17 mouse cellular contexts compared by ENCODE assay signal in the genomic region with DNA sequence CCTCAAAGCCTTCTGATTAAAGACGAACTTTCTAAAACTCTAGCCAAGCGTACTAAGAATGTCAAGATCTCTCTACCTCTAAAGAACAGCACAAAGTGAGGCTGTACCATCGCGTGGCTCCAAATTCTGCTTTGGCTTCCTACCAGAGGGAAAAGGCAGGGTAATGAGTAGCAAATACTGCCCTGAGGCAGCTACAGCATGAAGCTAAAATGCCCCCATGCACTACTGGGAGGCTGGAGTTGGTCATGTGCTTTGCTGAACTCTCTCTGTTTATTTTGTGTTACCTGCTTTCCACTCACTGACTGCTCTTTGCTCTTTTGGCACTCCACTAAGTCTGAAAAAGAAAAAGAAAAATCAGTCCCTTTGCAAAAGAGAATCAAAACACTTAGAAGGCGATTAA.
DNase-seq lines count a peak whose midpoint lies in the region; ATAC-seq and TF ChIP-seq lines count a peak whose summit lies in the region.
"Had no signal": no experiment of that assay in that cellular context is flagged by ENCODE, and none has a peak within 500 bp of the region (broad histone marks: within the 10 kb centered on the region; RNA-seq: fewer than 3 reads in every experiment).

No protein-coding gene starts in this region.

- no peak for TF ChIP-seq CTCF in lung, postnatal 0 days (IDR thresholded peaks at IDR 0.05)
- TF ChIP-seq CTCF in heart, adult 2 months (IDR thresholded peaks at IDR 0.05) = no peak

- TF ChIP-seq EP300 in lung, postnatal 0 days (IDR thresholded peaks at IDR 0.05) = no peak
- TF ChIP-seq EP300 in heart, adult 2 months (IDR thresholded peaks at IDR 0.05; ENCODE audit: insufficient read depth, low read depth, low read length) = no peak

- H3K27ac ChIP-seq in lung, postnatal 0 days (ENCODE audit: low read length) = peak overlapping the region; percentile 43
- H3K27ac ChIP-seq in heart, adult 2 months = no peak overlapping the region
- H3K27ac ChIP-seq: embryonic facial prominence, embryonic 10.5 days; forebrain, embryonic 12.5 days; heart, embryonic 10.5 days; hindbrain, embryonic 12.5 days had no signal

- intact Hi-C loops in heart, adult 2 months (cut with DNase I) = no loop called here

- no peaks in the 10 kb centered on the region for H3K36me3 ChIP-seq in lung, postnatal 0 days (ENCODE audit: insufficient read depth, low read length)
- no peaks in the 10 kb centered on the region for H3K36me3 ChIP-seq in heart, adult 2 months (ENCODE audit: control insufficient read depth, insufficient read depth, low read length)
- H3K36me3 ChIP-seq: embryonic facial prominence, embryonic 10.5 days; forebrain, embryonic 12.5 days; heart, embryonic 10.5 days; hindbrain, embryonic 12.5 days had no signal

- H3K4me3 ChIP-seq in lung, postnatal 0 days (ENCODE audit: low read depth, low read length) = no peak overlapping the region
- H3K4me3 ChIP-seq in heart, adult 2 months = no peak overlapping the region
- H3K4me3 ChIP-seq: embryonic facial prominence, embryonic 10.5 days; forebrain, embryonic 12.5 days; heart, embryonic 10.5 days; hindbrain, embryonic 12.5 days had no signal

- H3K9ac ChIP-seq in lung, postnatal 0 days (replicated peaks; ENCODE audit: low read depth) = no peak overlapping the region
- H3K9ac ChIP-seq in heart, adult 2 months (ENCODE audit: low read depth, low read length) = no peak overlapping the region
- H3K9ac ChIP-seq: forebrain, embryonic 12.5 days; hindbrain, embryonic 12.5 days had no signal

- H3K79me2 ChIP-seq in heart, adult 2 months (replicated peaks; ENCODE audit: control insufficient read depth, insufficient read depth, low read length) = no peaks in the 10 kb centered on the region

- no peaks in the 10 kb centered on the region for H3K27me3 ChIP-seq in lung, postnatal 0 days (replicated peaks; ENCODE audit: insufficient read depth, low read length)
- H3K27me3 ChIP-seq in heart, adult 2 months (ENCODE audit: control insufficient read depth, insufficient read depth, low read length) = no peaks in the 10 kb centered on the region
- H3K27me3 ChIP-seq: forebrain, embryonic 12.5 days; hindbrain, embryonic 12.5 days had no signal

- no peak for TF ChIP-seq POLR2A in heart, adult 2 months (IDR thresholded peaks at IDR 0.05; ENCODE audit: insufficient read depth, low read depth, low read length)

- no peaks in the 10 kb centered on the region for H3K9me3 ChIP-seq in lung, postnatal 0 days (ENCODE audit: low read length)
- H3K9me3 ChIP-seq: embryonic facial prominence, embryonic 10.5 days; forebrain, embryonic 12.5 days; heart, embryonic 10.5 days; hindbrain, embryonic 12.5 days had no signal

- H3K4me2 ChIP-seq in lung, postnatal 0 days (replicated peaks; ENCODE audit: low read depth, low read length) = no peak overlapping the region
- H3K4me2 ChIP-seq: forebrain, embryonic 12.5 days; hindbrain, embryonic 12.5 days had no signal

- H3K4me1 ChIP-seq in lung, postnatal 0 days (ENCODE audit: insufficient read depth, low read depth, low read length) = no peaks in the 10 kb centered on the region
- no peaks in the 10 kb centered on the region for H3K4me1 ChIP-seq in heart, adult 2 months (ENCODE audit: control insufficient read depth, insufficient read depth, low read length)
- H3K4me1 ChIP-seq: embryonic facial prominence, embryonic 10.5 days; forebrain, embryonic 12.5 days; hindbrain, embryonic 12.5 days had no signal

- peak; percentile 7 for DNase-seq in adrenal gland, postnatal 10 days
- DNase-seq in adrenal gland, postnatal 4 days (ENCODE audit: low spot score in 2 of 2) = no peak
- DNase-seq in lung, postnatal 0 days (ENCODE audit: low spot score) = peak; percentile 32
- DNase-seq in lung, postnatal 36 days = no peak
- DNase-seq in kidney, postnatal 4 days = peak; percentile 10 to 27
- no peak for DNase-seq in gastrocnemius, postnatal 4 days (ENCODE audit: low spot score in 2 of 2)
- DNase-seq in heart, adult 2 months = no peak
- DNase-seq: cerebellum, adult 8-10 months; right cerebral cortex, postnatal 14 days; thymus, postnatal 4 days had no signal

- 46% methylated on average over 5 of the region's 5 CpGs for WGBS in lung, postnatal 0 days
- WGBS in heart, adult 2 months = 83% methylated on average over 5 of the region's 5 CpGs

- peak; percentile 48 for ATAC-seq in lung, postnatal 0 days
- no peak for ATAC-seq in megakaryocyte progenitor cell, adult 5-6 weeks (replicated peaks; ENCODE audit: poor library complexity)
- ATAC-seq: CD4-positive, CD25-positive, alpha-beta regulatory T cell, adult 4 months; midbrain, embryonic 16.5 days had no signal

Comparison
In these comparisons a context has a peak if more than half of its experiments do, and no peak if none do; other contexts are left out.
1. DNase-seq: peak in adrenal gland, postnatal 10 days (single experiment), lung, postnatal 0 days (single experiment) and kidney, postnatal 4 days (2 of 2); none in adrenal gland, postnatal 4 days (0 of 2), lung, postnatal 36 days (single experiment), gastrocnemius, postnatal 4 days (0 of 2) and heart, adult 2 months (0 of 2).